Comparison of ENCODE assay signal across 30 mouse cellular contexts in the genomic region with DNA sequence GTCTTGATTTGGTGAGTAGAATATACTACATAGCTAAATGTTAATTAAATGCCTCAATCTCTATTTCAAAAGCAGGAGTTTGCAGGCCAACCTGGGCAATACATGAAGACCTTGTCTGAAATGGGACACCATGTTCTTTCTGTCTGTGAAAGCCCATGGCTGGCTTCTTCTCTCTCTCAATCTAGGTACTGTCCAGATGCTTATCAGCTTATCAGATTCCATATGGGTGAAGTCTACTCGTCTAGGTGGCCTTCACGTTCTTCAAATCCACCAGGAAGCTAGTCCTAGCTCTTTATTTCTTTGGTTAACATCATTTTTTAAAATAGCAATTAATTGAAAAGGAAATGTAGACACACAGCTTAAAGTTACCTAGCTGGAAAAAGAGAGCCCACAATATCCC. TPM values are rescaled to one million over a fixed set of nuclear protein-coding genes. Genes with fewer than 3 reads are reported as not detected.
DNase-seq lines count a peak whose midpoint lies in the region; ATAC-seq lines count a peak whose summit lies in the region.
"Had no signal": no experiment of that assay in that cellular context is flagged by ENCODE, and none has a peak within 500 bp of the region (broad histone marks: within the 10 kb centered on the region; RNA-seq: fewer than 3 reads in every experiment).

No protein-coding gene starts in this region.

- H3K4me1 ChIP-seq in erythroblast, embryonic 14.5 days (ENCODE audit: control insufficient read depth), result peaks cover 92% of the 10 kb centered on the region
- H3K4me1 ChIP-seq in liver, embryonic 11.5 days (replicated peaks; ENCODE audit: control insufficient read depth, insufficient read depth, low read length), result peaks cover 41% of the 10 kb centered on the region
- peaks cover 74% of the 10 kb centered on the region for H3K4me1 ChIP-seq in liver, embryonic 15.5 days (replicated peaks)
- H3K4me1 ChIP-seq: embryonic facial prominence, embryonic 10.5 days; embryonic facial prominence, embryonic 13.5 days; hindbrain, embryonic 12.5 days; hindbrain, embryonic 15.5 days had no signal

- H3K36me3 ChIP-seq in erythroblast, embryonic 14.5 days (ENCODE audit: control insufficient read depth), result peaks cover 15% of the 10 kb centered on the region
- H3K36me3 ChIP-seq in liver, embryonic 11.5 days (ENCODE audit: control insufficient read depth, insufficient read depth, low read length), result no peaks in the 10 kb centered on the region
- no peaks in the 10 kb centered on the region for H3K36me3 ChIP-seq in liver, embryonic 15.5 days (replicated peaks)
- H3K36me3 ChIP-seq: embryonic facial prominence, embryonic 10.5 days; embryonic facial prominence, embryonic 13.5 days; G1E; heart, embryonic 12.5 days; heart, embryonic 15.5 days; hindbrain, embryonic 12.5 days; hindbrain, embryonic 15.5 days had no signal

- WGBS in liver, embryonic 11.5 days, result 64% methylated on average over 2 of the region's 2 CpGs
- 30% methylated on average over 2 of the region's 2 CpGs for WGBS in liver, embryonic 15.5 days (ENCODE audit: insufficient replicate concordance)

- H3K4me3 ChIP-seq in erythroblast, embryonic 14.5 days (replicated peaks), result peak overlapping the region; percentile 63
- no peak overlapping the region for H3K4me3 ChIP-seq in liver, embryonic 11.5 days (ENCODE audit: low read depth, low read length)
- H3K4me3 ChIP-seq in liver, embryonic 15.5 days (replicated peaks), result peak overlapping the region; percentile 38
- H3K4me3 ChIP-seq: embryonic facial prominence, embryonic 10.5 days; embryonic facial prominence, embryonic 13.5 days; gastrocnemius, adult 2 months; heart, embryonic 12.5 days; heart, embryonic 15.5 days; hindbrain, embryonic 12.5 days; hindbrain, embryonic 15.5 days had no signal

- peak overlapping the region; percentile 90 for H3K27ac ChIP-seq in liver, embryonic 11.5 days (ENCODE audit: low read depth, low read length)
- peak overlapping the region; percentile 99 for H3K27ac ChIP-seq in liver, embryonic 15.5 days (replicated peaks)
- H3K27ac ChIP-seq: embryonic facial prominence, embryonic 10.5 days; embryonic facial prominence, embryonic 13.5 days; gastrocnemius, adult 2 months; heart, embryonic 15.5 days; hindbrain, embryonic 12.5 days; hindbrain, embryonic 15.5 days had no signal

- H3K4me2 ChIP-seq in liver, embryonic 11.5 days, result peak overlapping the region; percentile 50
- peak overlapping the region; percentile 61 for H3K4me2 ChIP-seq in liver, embryonic 15.5 days
- H3K4me2 ChIP-seq: embryonic facial prominence, embryonic 13.5 days; heart, embryonic 12.5 days; heart, embryonic 15.5 days; hindbrain, embryonic 12.5 days; hindbrain, embryonic 15.5 days had no signal

- H3K9ac ChIP-seq in liver, embryonic 11.5 days (ENCODE audit: low read depth, low read length), result no peak overlapping the region
- H3K9ac ChIP-seq in liver, embryonic 15.5 days, result peak overlapping the region; percentile 54
- H3K9ac ChIP-seq: embryonic facial prominence, embryonic 13.5 days; forebrain, postnatal 0 days; heart, embryonic 12.5 days; heart, embryonic 15.5 days; hindbrain, embryonic 12.5 days; hindbrain, embryonic 15.5 days had no signal

- H3K27me3 ChIP-seq in erythroblast, embryonic 14.5 days (ENCODE audit: control insufficient read depth), result no peaks in the 10 kb centered on the region
- no peaks in the 10 kb centered on the region for H3K27me3 ChIP-seq in liver, embryonic 11.5 days (replicated peaks; ENCODE audit: control insufficient read depth, insufficient read depth, low read length)
- no peaks in the 10 kb centered on the region for H3K27me3 ChIP-seq in liver, embryonic 15.5 days
- H3K27me3 ChIP-seq: CH12.LX; embryonic facial prominence, embryonic 13.5 days; heart, embryonic 12.5 days; heart, embryonic 15.5 days; hindbrain, embryonic 12.5 days; hindbrain, embryonic 15.5 days had no signal

- ATAC-seq in erythroblast, adult 5-6 weeks (replicated peaks; ENCODE audit: low FRiP score, poor library complexity, severe bottlenecking), result no peak
- ATAC-seq in liver, embryonic 11.5 days (replicated peaks; ENCODE audit: low FRiP score), result no peak
- ATAC-seq in liver, embryonic 15.5 days (ENCODE audit: insufficient read depth), result no peak
- no peak for ATAC-seq in CD4-positive, CD25-positive, alpha-beta regulatory T cell, adult 4 months
- ATAC-seq: forebrain, embryonic 14.5 days; forebrain, postnatal 0 days had no signal

- 0 out of 2 replicates have a peak, but pooled peaks cover under 1% of the 10 kb centered on the region for H3K9me3 ChIP-seq in erythroblast, embryonic 14.5 days (ENCODE audit: control insufficient read depth, low read length)
- no peaks in the 10 kb centered on the region for H3K9me3 ChIP-seq in liver, embryonic 11.5 days (ENCODE audit: control insufficient read depth, low read length)
- no peaks in the 10 kb centered on the region for H3K9me3 ChIP-seq in liver, embryonic 15.5 days (replicated peaks)
- H3K9me3 ChIP-seq: embryonic facial prominence, embryonic 10.5 days; embryonic facial prominence, embryonic 13.5 days; G1E; heart, embryonic 12.5 days; heart, embryonic 15.5 days; hindbrain, embryonic 12.5 days; hindbrain, embryonic 15.5 days had no signal

- DNase-seq in liver, embryonic 11.5 days (ENCODE audit: low spot score), result no peak
- DNase-seq in liver, result no peak
- DNase-seq in kidney, postnatal 4 days, result no peak
- no peak for DNase-seq in ovary, postnatal 36 days (ENCODE audit: low spot score)
- DNase-seq: adrenal gland, adult 2 months; adrenal gland, postnatal 14 days; cerebellum, adult 11 months; cerebellum, adult 2 months; cerebellum, adult 9-11 months; cerebellum, postnatal 36 days; embryo, embryonic 11 days; forebrain, postnatal 0 days; gastrocnemius, adult 2 months; gastrocnemius, postnatal 14 days; heart, adult 18-20 months; heart, postnatal 14 days; heart, postnatal 4 days had no signal

RNA-seq across cellular contexts. Expression of a gene that starts 8.9 kb away (rescaled TPM):
- polyA plus RNA-seq in erythroblast, embryonic 14.5 days (2012), result 10.3 and 13.0 TPM in 2 replicates
- 193 and 204 TPM in 2 replicates for total RNA-seq in erythroblast, adult 5-6 weeks (2015; ENCODE audit: low replicate concordance)
- 394 and 452 TPM in 2 replicates for total RNA-seq in erythroblast, adult 5-6 weeks (2017; ENCODE audit: low replicate concordance)
- 74.4 and 76.3 TPM in 2 replicates for polyA plus RNA-seq in liver, embryonic 11.5 days (2014; fragmentation: Nextera tagmentation; extraction: Ambion mirVana)
- polyA plus RNA-seq in liver, embryonic 15.5 days (2015; fragmentation: Nextera tagmentation; extraction: Ambion mirVana), result 53.5 and 59.8 TPM in 2 replicates
- polyA plus RNA-seq in CD4-positive, CD25-positive, alpha-beta regulatory T cell, adult 4 months (2017; shearing (Covaris generic)), result 10 to 100 TPM; 54.0 to 64.9 TPM

RNA-seq across cellular contexts. Expression of a gene that starts 39.6 kb away (rescaled TPM):
- polyA plus RNA-seq in erythroblast, embryonic 14.5 days (2012), result 0.53 and 0.54 TPM in 2 replicates
- 224 and 301 TPM in 2 replicates for total RNA-seq in erythroblast, adult 5-6 weeks (2015; ENCODE audit: low replicate concordance)
- total RNA-seq in erythroblast, adult 5-6 weeks (2017; ENCODE audit: low replicate concordance), result 191 and 230 TPM in 2 replicates
- polyA plus RNA-seq in liver, embryonic 11.5 days (2014; fragmentation: Nextera tagmentation; extraction: Ambion mirVana), result 54.1 and 54.6 TPM in 2 replicates
- 42.5 and 42.9 TPM in 2 replicates for polyA plus RNA-seq in liver, embryonic 15.5 days (2015; fragmentation: Nextera tagmentation; extraction: Ambion mirVana)
- polyA plus RNA-seq in CD4-positive, CD25-positive, alpha-beta regulatory T cell, adult 4 months (2017; shearing (Covaris generic)), result 10 to 100 TPM; 44.1 to 58.3 TPM

Comparison
In these comparisons a context has a peak if more than half of its experiments do, and no peak if none do; other contexts are left out.
1. RNA of a gene that starts 39.6 kb away (polyA plus RNA-seq): 44.1 to 58.3 TPM in CD4-positive, CD25-positive, alpha-beta regulatory T cell, adult 4 months, 54.1 to 54.6 TPM in liver, embryonic 11.5 days and 42.5 to 42.9 TPM in liver, embryonic 15.5 days; 0.53 to 0.54 TPM in erythroblast, embryonic 14.5 days; every median in the first group is over 10 times any median in the second.